Mouse (Mus musculus) CH12.LX (cell line): ENCODE measurements around the gene L3mbtl1. TPM values are rescaled to one million over a fixed set of nuclear protein-coding genes. Genes with fewer than 3 reads are reported as not detected.

Experiments used
- DNase-seq: peaks from one replicate; pipeline ENCODE4 v3.0.0-alpha.2; 2013; ENCODE audit errors: extremely low read depth
- H3K27ac ChIP-seq: 2 replicates; pipeline ENCODE4 v1.5.1; 2012; ENCODE audit warnings: low read depth, mild to moderate bottlenecking, control low read depth, moderate library complexity; ENCODE audit not compliant: insufficient read depth
- H3K27me3 ChIP-seq: replicated peaks from 2 replicates; pipeline ENCODE3; 2012; ENCODE audit warnings: inconsistent platforms
- H3K36me3 ChIP-seq, 2 experiments: replicated peaks in 1 of 2; 2 replicates each; pipeline versions ENCODE3 to v1.6.1; 2012; ENCODE audit warnings: inconsistent platforms in 1 of 2, low read length in 1 of 2, mild to moderate bottlenecking in 1 of 2, mixed read lengths in 1 of 2, moderate library complexity in 1 of 2; ENCODE audit not compliant: control insufficient read depth in 1 of 2, insufficient read depth in 1 of 2
- H3K4me1 ChIP-seq, 2 experiments: 2 replicates each; pipeline ENCODE4 v1.6.1; 2012; ENCODE audit warnings: inconsistent platforms in 1 of 2, moderate library complexity in 1 of 2; ENCODE audit not compliant: insufficient read depth in 2 of 2, control insufficient read depth in 1 of 2
- H3K4me2 ChIP-seq: 2 replicates; pipeline ENCODE4 v1.6.1; 2012; ENCODE audit warnings: low read depth, mild to moderate bottlenecking, control low read depth; ENCODE audit not compliant: poor library complexity, insufficient read depth, severe bottlenecking
- H3K4me3 ChIP-seq, 3 experiments: fragments of 150-350 bp in 1 of 3; sonication (generic) in 1 of 3; replicated peaks in 1 of 3; 2 replicates each; pipeline versions ENCODE3 to v1.5.1; 2011 to 2012; ENCODE audit warnings: low read depth in 2 of 3, low read length in 2 of 3, mild to moderate bottlenecking in 2 of 3, moderate library complexity in 2 of 3, control low read depth in 1 of 3, improper control_type of control experiment in 1 of 3, inconsistent platforms in 1 of 3, mixed read lengths in 1 of 3; ENCODE audit not compliant: poor library complexity in 1 of 3
- H3K79me2 ChIP-seq: replicated peaks from 2 replicates; pipeline ENCODE4 v1.6.1; 2012; ENCODE audit warnings: mild to moderate bottlenecking, moderate library complexity; ENCODE audit not compliant: control insufficient read depth, poor library complexity, insufficient read depth, severe bottlenecking; ENCODE audit errors: extremely low read depth
- H3K9ac ChIP-seq: 2 replicates; pipeline ENCODE4 v1.6.1; 2012; ENCODE audit warnings: low read depth, mild to moderate bottlenecking, control low read depth, moderate library complexity; ENCODE audit not compliant: insufficient read depth
- H3K9me3 ChIP-seq: replicated peaks from 2 replicates; pipeline ENCODE3; 2012; ENCODE audit warnings: low read length, inconsistent platforms, mixed read lengths
- BHLHE40 ChIP-seq: IDR thresholded peaks from 2 replicates; pipeline ENCODE4 v1.6.1; 2011; ENCODE audit warnings: mild to moderate bottlenecking, low read depth, low read length, improper control_type of control experiment
- CTCF ChIP-seq, 2 experiments: IDR thresholded peaks in 1 of 2; conservative IDR thresholded peaks in 1 of 2; 2 replicates each; pipeline ENCODE4 v1.5.1; 2011 to 2012; ENCODE audit warnings: low read depth in 2 of 2, low read length in 2 of 2, improper control_type of control experiment in 1 of 2, inconsistent platforms in 1 of 2, mild to moderate bottlenecking in 1 of 2, moderate library complexity in 1 of 2
- E2F4 ChIP-seq: IDR thresholded peaks from 2 replicates; pipeline ENCODE4 v1.6.1; 2011; ENCODE audit warnings: low read depth, low read length, improper control_type of control experiment; ENCODE audit not compliant: insufficient replicate concordance
- ELF1 ChIP-seq: IDR thresholded peaks from 2 replicates; pipeline ENCODE4 v1.6.1; 2014; ENCODE audit warnings: low read depth, mild to moderate bottlenecking, inconsistent platforms, low read length, improper control_type of control experiment
- ETS1 ChIP-seq: conservative IDR thresholded peaks from 2 replicates; pipeline ENCODE4 v1.6.1; 2012; ENCODE audit warnings: low read depth, mild to moderate bottlenecking, inconsistent platforms, low read length, improper control_type of control experiment, moderate library complexity
- JUND ChIP-seq: conservative IDR thresholded peaks from 2 replicates; pipeline ENCODE4 v1.6.1; 2011; ENCODE audit warnings: low read depth, low read length, improper control_type of control experiment
- KAT2A ChIP-seq: IDR thresholded peaks from 2 replicates; pipeline ENCODE4 v1.6.1; 2012; ENCODE audit warnings: low read length, improper control_type of control experiment, inconsistent platforms; ENCODE audit not compliant: insufficient replicate concordance
- MAFK ChIP-seq: IDR thresholded peaks from 2 replicates; pipeline ENCODE4 v1.6.1; 2011; ENCODE audit warnings: low read length, improper control_type of control experiment; ENCODE audit not compliant: insufficient replicate concordance
- MAX ChIP-seq: IDR thresholded peaks from 2 replicates; pipeline ENCODE4 v1.6.1; 2011; ENCODE audit warnings: low read length, improper control_type of control experiment
- MAZ ChIP-seq: IDR thresholded peaks from 2 replicates; pipeline ENCODE4 v1.6.1; 2012; ENCODE audit warnings: low read depth, mild to moderate bottlenecking, inconsistent platforms, low read length, improper control_type of control experiment, moderate library complexity
- MEF2A ChIP-seq: IDR thresholded peaks from 2 replicates; pipeline ENCODE4 v1.6.1; 2014; ENCODE audit warnings: low read depth, mild to moderate bottlenecking, inconsistent platforms, low read length, improper control_type of control experiment, borderline replicate concordance
- MYC ChIP-seq: IDR thresholded peaks from 2 replicates; pipeline ENCODE4 v1.6.1; 2011; ENCODE audit warnings: low read depth, mild to moderate bottlenecking, improper control_type of control experiment, low read length
- NELFE ChIP-seq: IDR thresholded peaks from 2 replicates; pipeline ENCODE4 v1.6.1; 2011; ENCODE audit warnings: low read depth, low read length, improper control_type of control experiment
- NRF1 ChIP-seq: IDR thresholded peaks from 2 replicates; pipeline ENCODE4 v1.6.1; 2014; ENCODE audit warnings: low read depth, mild to moderate bottlenecking, inconsistent platforms, low read length, improper control_type of control experiment, moderate library complexity
- PAX5 ChIP-seq: IDR thresholded peaks from 2 replicates; pipeline ENCODE4 v1.6.1; 2012; ENCODE audit warnings: low read length, inconsistent platforms, mixed read lengths
- POLR2A ChIP-seq: IDR thresholded peaks from 2 replicates; pipeline ENCODE4 v1.6.1; 2011; ENCODE audit warnings: low read depth, mild to moderate bottlenecking, improper control_type of control experiment, low read length
- POLR2AphosphoS2 ChIP-seq: IDR thresholded peaks from 2 replicates; pipeline ENCODE4 v1.6.1; 2011; ENCODE audit warnings: low read depth, low read length, improper control_type of control experiment
- RCOR1 ChIP-seq: conservative IDR thresholded peaks from 2 replicates; pipeline ENCODE4 v1.6.1; 2012; ENCODE audit warnings: low read depth, mild to moderate bottlenecking, inconsistent platforms, low read length, improper control_type of control experiment
- SIN3A ChIP-seq: IDR thresholded peaks from 2 replicates; pipeline ENCODE4 v1.6.1; 2012; ENCODE audit warnings: low read length, improper control_type of control experiment, inconsistent platforms
- SMC3 ChIP-seq: IDR thresholded peaks from 2 replicates; pipeline ENCODE4 v1.6.1; 2011; ENCODE audit warnings: low read depth, low read length, improper control_type of control experiment
- USF2 ChIP-seq: conservative IDR thresholded peaks from 2 replicates; pipeline ENCODE4 v1.6.1; 2011; ENCODE audit warnings: low read depth, low read length, improper control_type of control experiment
- ZKSCAN1 ChIP-seq: IDR thresholded peaks from 2 replicates; pipeline ENCODE4 v1.6.1; 2012; ENCODE audit warnings: low read depth, inconsistent platforms, low read length, improper control_type of control experiment, borderline replicate concordance
- ZNF384 ChIP-seq: IDR thresholded peaks from 2 replicates; pipeline ENCODE4 v1.6.1; 2012; ENCODE audit warnings: low read depth, low read length, improper control_type of control experiment, inconsistent platforms
- dilution Hi-C: fragments of 300-500 bp; cut with MboI; formaldehyde crosslinking; loops from 2 replicates; pipeline ENCODE4 v1.14.3; 2020; ENCODE audit warnings: low sequenced_read_pairs; ENCODE audit not compliant: extremely low pct_unique_long_range_greater_than_20kb, extremely low pct_ligation_motif_present
- in situ Hi-C: fragments of 300-500 bp; cut with MboI; formaldehyde crosslinking; loops from 3 replicates; pipeline ENCODE4 v1.14.3; 2019; ENCODE audit warnings: low sequenced_read_pairs, low pct_ligation_motif_present, low pct_unique_long_range_greater_than_20kb, mixed read lengths
- polyA plus RNA-seq: library from polyadenylated mRNA; unstranded; fragments of >175 nt; gene quantifications from 2 replicates; pipeline ENCODE4 v1.2.1, GENCODE M21; 2012; ENCODE audit warnings: low read depth; ENCODE audit not compliant: insufficient read length
- total RNA-seq, 2 experiments: library from RNA; depleted of rRNA; stranded (reverse); fragments of 300-350 nt in 1 of 2; fragments of >200 nt in 1 of 2; gene quantifications; 2 replicates each; pipeline ENCODE4 v1.2.3; 2012 to 2014

The L3mbtl1 gene
- total and polyA plus RNA-seq, 3 experiments, result 0.09 TPM; not detected in 2

GRCm38 (mm10) chr2:162976001-162976400, 32.7 kb downstream of the L3mbtl1 start:
- Histone ChIP-seq H3K9ac (no peak overlapping the region), H3K4me3 (no peak overlapping the region), H3K27me3 (peaks cover 45% of the 10 kb centered on the region), H3K36me3 (no peaks in the 10 kb centered on the region), H3K4me2 (no peak overlapping the region), H3K4me1 (peaks cover 0 to 4% of the 10 kb centered on the region in 2 experiments; a peak in 2 of 4 replicates), H3K27ac (no peak overlapping the region), H3K79me2 (no peaks in the 10 kb centered on the region), H3K9me3 (no peaks in the 10 kb centered on the region)
- in situ Hi-C loops (no loop called here), dilution Hi-C loops (no loop called here)
- DNase-seq, result no peak
- TF ChIP-seq CTCF (conservative IDR thresholded peaks at IDR 0.05 in 1 of 2, IDR thresholded peaks at IDR 0.05 in 1 of 2; ENCODE audit: low read depth in 2 of 2, low read length in 2 of 2), result no peak
- no peak for TF ChIP-seq POLR2AphosphoS2
- TF ChIP-seq ELF1, result no peak
- no peak for TF ChIP-seq ZNF384
- no peak for TF ChIP-seq SIN3A
- no peak for TF ChIP-seq MAX
- TF ChIP-seq USF2, result no peak
- no peak for TF ChIP-seq SMC3
- no peak for TF ChIP-seq MAFK
- no peak for TF ChIP-seq MYC
- no peak for TF ChIP-seq KAT2A
- no peak for TF ChIP-seq E2F4
- TF ChIP-seq PAX5, result no peak
- TF ChIP-seq ETS1, result no peak
- no peak for TF ChIP-seq MAZ

- no peak overlapping the region for H3K4me2 ChIP-seq
- H3K4me3 ChIP-seq, result no peak overlapping the region
- dilution Hi-C loops, result no loop called here
- H3K9me3 ChIP-seq, result peaks cover 3% of the 10 kb centered on the region
- H3K9ac ChIP-seq, result no peak overlapping the region
- no peaks in the 10 kb centered on the region for H3K36me3 ChIP-seq
- peaks cover 71% of the 10 kb centered on the region for H3K27me3 ChIP-seq
- no peak overlapping the region for H3K27ac ChIP-seq
- no peaks in the 10 kb centered on the region for H3K79me2 ChIP-seq
- in situ Hi-C loops, result no loop called here
- peaks cover 0 to 3% of the 10 kb centered on the region in 2 experiments; a peak in 1 of 4 replicates for H3K4me1 ChIP-seq
- no peak for DNase-seq
- TF ChIP-seq MAZ (no peak), POLR2A (no peak), ZKSCAN1 (no peak), JUND (no peak), MAFK (no peak), PAX5 (no peak), KAT2A (no peak), MEF2A (no peak), NRF1 (no peak), ELF1 (no peak), RCOR1 (no peak), NELFE (no peak), POLR2AphosphoS2 (no peak), BHLHE40 (no peak)
Measured at GRCm38 (mm10) chr2:162984381-162984780, 41.1 kb downstream of the L3mbtl1 start.
